Mouse (Mus musculus) hindbrain, embryonic 10.5 days (tissue): ENCODE measurements at regions not wholly inside any gene's neighbourhood (a gene's known extent, or its start where the extent isn't known, plus 50 kb on each side); places are given as distances from the start of the nearest gene placed in this dataset.
A peak's percentile ranks its signal among the peaks of the same experiment; 100 is the strongest.

Experiments
- DNase-seq: peaks from one replicate; pipeline ENCODE4 v3.0.0-alpha.2; 2017; ENCODE audit warnings: low spot score
- H3K27ac ChIP-seq: fragments of 300-500 bp; sonication (generic); 2 replicates; pipeline ENCODE4 v1.5.1; 2016; ENCODE audit warnings: mild to moderate bottlenecking, moderate library complexity
- H3K27me3 ChIP-seq: fragments of 300-500 bp; sonication (generic); 2 replicates; pipeline ENCODE4 v1.6.1; 2016; ENCODE audit warnings: mild to moderate bottlenecking; ENCODE audit not compliant: poor library complexity, insufficient read depth, severe bottlenecking
- H3K36me3 ChIP-seq: fragments of 300-500 bp; sonication (generic); 2 replicates; pipeline ENCODE4 v1.6.1; 2016; ENCODE audit warnings: mild to moderate bottlenecking, moderate library complexity
- H3K4me1 ChIP-seq: fragments of 300-500 bp; sonication (generic); replicated peaks from 2 replicates; pipeline ENCODE4 v1.6.1; 2016; ENCODE audit warnings: mild to moderate bottlenecking
- H3K4me3 ChIP-seq: fragments of 300-500 bp; sonication (generic); 2 replicates; pipeline ENCODE4 v1.5.1; 2016; ENCODE audit warnings: mild to moderate bottlenecking, moderate library complexity
- H3K9me3 ChIP-seq: fragments of 300-500 bp; sonication (generic); 2 replicates; pipeline ENCODE4 v1.6.1; 2016; ENCODE audit warnings: mild to moderate bottlenecking, moderate library complexity
- WGBS: fragments of 180-500 bp; shearing (Covaris S2); methylation state at CpG from one replicate; pipeline ENCODE4 v1.1.7; 2016; 5-methylcytosine and 5-hydroxymethylcytosine counted together

GRCm38 (mm10) chr12:73408165-73408564, 121.6 kb downstream of the Slc38a6 start:
- no peak overlapping the region for H3K27ac ChIP-seq
- H3K36me3 ChIP-seq, result no peaks in the 10 kb centered on the region
- H3K9me3 ChIP-seq, result no peaks in the 10 kb centered on the region
- 89% methylated on average over 11 of the region's 11 CpGs for whole genome bisulfite sequencing
- H3K4me1 ChIP-seq, result peaks cover 34% of the 10 kb centered on the region
- H3K4me3 ChIP-seq, result no peak overlapping the region
- H3K27me3 ChIP-seq, result no peaks in the 10 kb centered on the region
- no peak for DNase-seq

GRCm38 (mm10) chr12:73406556-73407087, 120.0 kb downstream of the Slc38a6 start:
- peaks cover 28% of the 10 kb centered on the region for H3K4me1 ChIP-seq
- H3K27ac ChIP-seq, result no peak overlapping the region
- no peaks in the 10 kb centered on the region for H3K36me3 ChIP-seq
- DNase-seq, result no peak
- 89% methylated on average over 8 of the region's 8 CpGs for WGBS
- no peak overlapping the region for H3K4me3 ChIP-seq
- no peaks in the 10 kb centered on the region for H3K27me3 ChIP-seq
- no peaks in the 10 kb centered on the region for H3K9me3 ChIP-seq

- Histone ChIP-seq H3K27me3 (no peaks in the 10 kb centered on the region), H3K9me3 (no peaks in the 10 kb centered on the region), H3K4me3 (no peak overlapping the region), H3K27ac (peak overlapping the region; percentile 12; the same call in 1 of the 2 replicates), H3K36me3 (no peaks in the 10 kb centered on the region), H3K4me1 (peaks cover 28% of the 10 kb centered on the region)
- WGBS, result 64% methylated on average over 9 of the region's 9 CpGs
- no peak for DNase-seq
Observed at GRCm38 (mm10) chr12:73405583-73405982, 119.0 kb downstream of the Slc38a6 start.

GRCm38 (mm10) chr12:73405106-73405505, 118.5 kb downstream of the Slc38a6 start:
- no peak for DNase-seq
- H3K36me3 ChIP-seq, result no peaks in the 10 kb centered on the region
- peaks cover 28% of the 10 kb centered on the region for H3K4me1 ChIP-seq
- no peaks in the 10 kb centered on the region for H3K9me3 ChIP-seq
- no peak overlapping the region for H3K4me3 ChIP-seq
- H3K27me3 ChIP-seq, result no peaks in the 10 kb centered on the region
- 71% methylated on average over 8 of the region's 8 CpGs for WGBS
- H3K27ac ChIP-seq, result peak overlapping the region; percentile 12; the same call in 1 of the 2 replicates

- Histone ChIP-seq H3K9me3 (no peaks in the 10 kb centered on the region), H3K27ac (no peak overlapping the region; the same call in 1 of the 2 replicates), H3K36me3 (no peaks in the 10 kb centered on the region), H3K27me3 (no peaks in the 10 kb centered on the region), H3K4me3 (no peak overlapping the region), H3K4me1 (peaks cover 32% of the 10 kb centered on the region)
- DNase-seq, result no peak
- WGBS, result 64% methylated on average over 13 of the region's 13 CpGs
Observed at GRCm38 (mm10) chr12:73403906-73404474, 117.4 kb downstream of the Slc38a6 start.
